Mouse (Mus musculus) ES-E14 (cell line): ENCODE measurements at regions not wholly inside any gene's neighbourhood (a gene's known extent, or its start where the extent isn't known, plus 50 kb on each side); places are given as distances from the start of the nearest gene placed in this dataset.

Experiments used
- DNase-seq: peaks from one replicate; pipeline ENCODE4 v3.0.0-alpha.2; 2013; ENCODE audit warnings: low read depth, low spot score
- H3K27ac ChIP-seq: 2 replicates; pipeline ENCODE4 v1.5.1; 2012; ENCODE audit warnings: low read depth, mild to moderate bottlenecking, low read length, moderate library complexity, mixed read lengths; ENCODE audit not compliant: poor library complexity, insufficient read depth, severe bottlenecking
- H3K36me3 ChIP-seq: 2 replicates; pipeline ENCODE4 v1.6.1; 2012; ENCODE audit warnings: mild to moderate bottlenecking, low read length, moderate library complexity, mixed read lengths; ENCODE audit not compliant: control insufficient read depth, poor library complexity, insufficient read depth, severe bottlenecking
- H3K4me1 ChIP-seq, 2 experiments: fragments of 150-350 bp in 1 of 2; sonication (generic) in 1 of 2; 2 replicates each; pipeline ENCODE4 v1.6.1; 2012; ENCODE audit warnings: low read length in 2 of 2, mild to moderate bottlenecking in 1 of 2, mixed read lengths in 1 of 2; ENCODE audit not compliant: control insufficient read depth in 2 of 2, insufficient read depth in 2 of 2, poor library complexity in 1 of 2
- H3K4me3 ChIP-seq, 2 experiments: fragments of 150-350 bp in 1 of 2; sonication (generic) in 1 of 2; 2 replicates each; pipeline ENCODE4 v1.5.1; 2012; ENCODE audit warnings: low read length in 2 of 2, low read depth in 1 of 2, mild to moderate bottlenecking in 1 of 2, mixed read lengths in 1 of 2; ENCODE audit not compliant: insufficient read depth in 1 of 2, poor library complexity in 1 of 2, severe bottlenecking in 1 of 2
- H3K9ac ChIP-seq: 2 replicates; pipeline ENCODE4 v1.6.1; 2012; ENCODE audit warnings: low read depth, mild to moderate bottlenecking, low read length, mixed read lengths; ENCODE audit not compliant: poor library complexity, insufficient read depth, severe bottlenecking
- H3K9me3 ChIP-seq: fragments of 150-350 bp; sonication (generic); 2 replicates; pipeline ENCODE4 v1.6.1; 2012; ENCODE audit warnings: low read depth, mild to moderate bottlenecking, low read length; ENCODE audit not compliant: control insufficient read depth, insufficient read depth
- CHD2 ChIP-seq: IDR thresholded peaks from 2 replicates; pipeline ENCODE4 v1.6.1; 2014; ENCODE audit warnings: mild to moderate bottlenecking, low read depth, low read length, inconsistent platforms
- HCFC1 ChIP-seq: IDR thresholded peaks from 2 replicates; pipeline ENCODE4 v1.6.1; 2012; ENCODE audit warnings: low read length, inconsistent platforms, borderline replicate concordance; ENCODE audit not compliant: insufficient read depth
- MAFK ChIP-seq: IDR thresholded peaks from 2 replicates; pipeline ENCODE4 v1.6.1; 2014; ENCODE audit warnings: mild to moderate bottlenecking, low read depth, low read length, inconsistent platforms; ENCODE audit not compliant: insufficient read depth
- ZC3H11A ChIP-seq: IDR thresholded peaks from 2 replicates; pipeline ENCODE4 v1.6.1; 2012; ENCODE audit warnings: low read depth, mild to moderate bottlenecking, inconsistent platforms, low read length, borderline replicate concordance
- ZNF384 ChIP-seq: IDR thresholded peaks from 2 replicates; pipeline ENCODE4 v1.6.1; 2012; ENCODE audit warnings: low read depth, low read length, inconsistent platforms
- in situ Hi-C, 2 experiments: fragments of 600-800 bp; cut with MboI; formaldehyde crosslinking; loops; one replicate each; pipeline ENCODE4 v1.15.1; 2025; ENCODE audit warnings: low sequenced_read_pairs in 2 of 2, inconsistent platforms in 1 of 2; ENCODE audit not compliant: unreplicated experiment in 2 of 2

GRCm38 (mm10) chr15:70276838-70277237, 3557.5 kb upstream of the Gm6569 start:
- no peak for DNase-seq
- in situ Hi-C loops, result no loop called here
- no peaks in the 10 kb centered on the region for H3K4me1 ChIP-seq

DNA sequence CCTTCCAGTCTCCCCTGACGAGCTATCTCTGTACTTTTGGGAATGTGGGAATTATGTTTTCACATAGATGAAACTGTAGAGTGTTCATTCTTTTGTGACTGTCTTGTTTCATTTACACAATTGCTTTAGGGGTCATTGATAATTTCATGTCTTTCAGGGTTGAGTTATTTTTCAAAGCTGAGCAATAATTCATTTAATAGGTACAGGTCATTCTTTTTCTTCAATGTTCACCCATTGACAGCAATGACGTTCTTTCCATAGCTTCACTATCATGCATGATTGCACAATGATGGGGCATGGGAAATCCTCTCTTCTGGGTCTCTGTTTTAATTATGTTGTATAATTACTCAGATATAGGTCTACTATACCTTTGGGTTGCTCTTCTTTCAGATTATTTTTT, 3512.6 kb upstream of the Gm6569 start:
- Histone ChIP-seq H3K9me3 (no peaks in the 10 kb centered on the region), H3K4me3 (no peak overlapping the region), H3K9ac (no peak overlapping the region), H3K27ac (no peak overlapping the region), H3K36me3 (no peaks in the 10 kb centered on the region), H3K4me1 (no peaks in the 10 kb centered on the region)
- DNase-seq, result no peak
- in situ Hi-C loops, result no loop called here
- TF ChIP-seq ZC3H11A (no peak), HCFC1 (no peak), ZNF384 (no peak), CHD2 (no peak), MAFK (no peak)

More at GRCm38 (mm10) chr15:70276838-70277237, 3557.5 kb upstream of the Gm6569 start:
- TF ChIP-seq CHD2 (no peak), ZNF384 (no peak), MAFK (no peak), ZC3H11A (no peak), HCFC1 (no peak)
- Histone ChIP-seq H3K27ac (no peak overlapping the region), H3K36me3 (no peaks in the 10 kb centered on the region), H3K9me3 (no peaks in the 10 kb centered on the region), H3K9ac (no peak overlapping the region), H3K4me3 (no peak overlapping the region)

GRCm38 (mm10) chr15:70339241-70339640, 3495.1 kb upstream of the Gm6569 start:
- TF ChIP-seq CHD2 (no peak), MAFK (no peak), ZC3H11A (no peak), HCFC1 (no peak)
- Histone ChIP-seq H3K9me3 (no peaks in the 10 kb centered on the region), H3K4me3 (no peak overlapping the region), H3K36me3 (no peaks in the 10 kb centered on the region), H3K9ac (no peak overlapping the region), H3K4me1 (no peaks in the 10 kb centered on the region), H3K27ac (no peak overlapping the region)
- DNase-seq, result no peak
- in situ Hi-C loops, result no loop called here

- H3K27ac ChIP-seq, result no peak overlapping the region
- TF ChIP-seq ZNF384, result no peak
- TF ChIP-seq MAFK, result no peak
- no peak for TF ChIP-seq ZC3H11A
- no peak for TF ChIP-seq HCFC1
- no peak overlapping the region for H3K4me3 ChIP-seq
- no peak for DNase-seq
- no peaks in the 10 kb centered on the region for H3K36me3 ChIP-seq
- H3K9ac ChIP-seq, result no peak overlapping the region
- no peaks in the 10 kb centered on the region for H3K4me1 ChIP-seq
- in situ Hi-C loops, result no loop called here
- H3K9me3 ChIP-seq, result no peaks in the 10 kb centered on the region
Measured at GRCm38 (mm10) chr15:70341401-70341800, 3493.0 kb upstream of the Gm6569 start.

DNA sequence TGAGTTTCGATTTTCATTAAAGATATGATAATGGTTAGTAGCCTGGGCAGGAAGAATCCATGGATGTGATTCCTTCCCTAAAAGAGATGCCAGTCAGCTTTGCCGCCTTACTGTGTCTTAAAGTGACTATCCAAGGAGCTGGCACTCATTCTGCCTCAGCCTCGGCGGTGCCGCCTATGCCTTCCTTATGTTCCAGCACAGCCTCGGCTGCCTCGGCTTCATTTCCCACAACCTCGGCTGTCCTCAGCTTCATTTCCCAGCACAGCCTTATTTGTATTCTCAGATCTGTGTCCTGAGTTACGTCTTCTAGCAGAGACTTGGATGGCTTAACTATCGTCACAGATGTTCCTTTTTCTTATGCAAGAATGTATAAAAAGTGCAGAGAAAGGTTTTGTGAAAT, 3476.4 kb upstream of the Gm6569 start:
- Histone ChIP-seq H3K9me3 (no peaks in the 10 kb centered on the region), H3K27ac (no peak overlapping the region), H3K4me1 (no peaks in the 10 kb centered on the region), H3K4me3 (no peak overlapping the region), H3K36me3 (no peaks in the 10 kb centered on the region), H3K9ac (no peak overlapping the region)
- DNase-seq, result no peak
- no peak for TF ChIP-seq HCFC1
- no peak for TF ChIP-seq ZNF384
- no peak for TF ChIP-seq CHD2
- TF ChIP-seq MAFK, result no peak
- no peak for TF ChIP-seq ZC3H11A
- in situ Hi-C loops, result no loop called here
